Mouse (Mus musculus) lung, postnatal 0 days (tissue): ENCODE results near the gene Dgkz.

Source experiments
- CTCF ChIP-seq: IDR thresholded peaks from 2 replicates; pipeline ENCODE4 v1.5.1; 2016; ENCODE audit warnings: antibody characterized with exemption, mild to moderate bottlenecking
- EP300 ChIP-seq: IDR thresholded peaks from 2 replicates; pipeline ENCODE4 v1.6.1; 2016; ENCODE audit warnings: antibody characterized with exemption, mild to moderate bottlenecking, control low read depth

DNA sequence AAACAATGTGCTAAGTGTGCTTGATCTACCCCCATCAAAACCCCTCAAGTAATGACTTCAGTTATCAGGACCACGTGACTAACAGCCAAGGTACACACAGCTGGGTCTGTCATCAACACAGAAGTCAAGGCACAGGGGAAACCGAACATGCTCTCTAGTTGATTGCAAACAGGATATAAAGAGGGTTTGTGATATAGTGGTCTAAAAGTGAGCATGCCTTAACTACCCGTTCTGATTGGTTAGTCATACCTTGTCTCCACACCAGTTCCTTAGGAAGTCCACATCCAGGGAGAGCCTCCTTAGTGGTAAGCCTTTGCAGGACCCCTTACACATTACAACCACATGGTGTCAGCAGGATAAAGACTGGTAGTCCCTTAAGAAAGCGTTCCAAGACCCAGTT, 55.5 kb downstream of the Dgkz start:
- TF ChIP-seq EP300 (no peak), CTCF (no peak)
